Mouse (Mus musculus): ENCODE data around the gene Maml3. TPM values are rescaled to one million over a fixed set of nuclear protein-coding genes. Genes with fewer than 3 reads are reported as not detected.

Maml3 gene
- total and polyA plus RNA-seq, 3 experiments: 0.81 to 1.8 (median 0.98) TPM

GRCm38 (mm10) chr3:51694576-51694975, 410.3 kb downstream of the Maml3 start:
- Histone ChIP-seq H3K4me2 (ENCODE audit: insufficient read depth, low read depth, poor library complexity, severe bottlenecking) (no peak overlapping the region), H3K79me2 (replicated peaks; ENCODE audit: control insufficient read depth, extremely low read depth, insufficient read depth, poor library complexity, severe bottlenecking) (no peaks in the 10 kb centered on the region), H3K27ac (ENCODE audit: insufficient read depth, low read depth) (no peak overlapping the region), H3K27me3 (replicated peaks) (no peaks in the 10 kb centered on the region), H3K4me1 (ENCODE audit: control insufficient read depth in 1 of 2, insufficient read depth in 2 of 2) (peaks cover 0 to 6% of the 10 kb centered on the region in 2 experiments; a peak in 2 of 4 replicates), H3K9ac (ENCODE audit: insufficient read depth, low read depth) (no peak overlapping the region), H3K9me3 (replicated peaks; ENCODE audit: low read length) (no peaks in the 10 kb centered on the region), H3K36me3 (replicated peaks in 1 of 2; ENCODE audit: control insufficient read depth in 1 of 2, insufficient read depth in 1 of 2, low read length in 1 of 2) (peaks cover 0 to 10% of the 10 kb centered on the region in 2 experiments), H3K4me3 (replicated peaks in 1 of 3; ENCODE audit: low read depth in 2 of 3, low read length in 2 of 3, poor library complexity in 1 of 3) (no peak overlapping the region)
- dilution Hi-C loops (cut with MboI; ENCODE audit: extremely low pct_ligation_motif_present, extremely low pct_unique_long_range_greater_than_20kb, low sequenced_read_pairs) (no loop called here), in situ Hi-C loops (cut with MboI; ENCODE audit: low pct_ligation_motif_present, low pct_unique_long_range_greater_than_20kb, low sequenced_read_pairs) (no loop called here)
- no peak for TF ChIP-seq UBTF (IDR thresholded peaks at IDR 0.05; ENCODE audit: low read depth, low read length)
- DNase-seq (ENCODE audit: extremely low read depth): no peak

- no peak overlapping the region for H3K4me3 ChIP-seq (replicated peaks in 1 of 3; ENCODE audit: low read depth in 2 of 3, low read length in 2 of 3, poor library complexity in 1 of 3)
- no peaks in the 10 kb centered on the region for H3K27me3 ChIP-seq (replicated peaks)
- peaks cover 0 to 6% of the 10 kb centered on the region in 2 experiments; a peak in 2 of 4 replicates for H3K4me1 ChIP-seq (ENCODE audit: control insufficient read depth in 1 of 2, insufficient read depth in 2 of 2)
- dilution Hi-C loops (cut with MboI; ENCODE audit: extremely low pct_ligation_motif_present, extremely low pct_unique_long_range_greater_than_20kb, low sequenced_read_pairs) (no loop called here), in situ Hi-C loops (cut with MboI; ENCODE audit: low pct_ligation_motif_present, low pct_unique_long_range_greater_than_20kb, low sequenced_read_pairs) (no loop called here)
- no peaks in the 10 kb centered on the region for H3K9me3 ChIP-seq (replicated peaks; ENCODE audit: low read length)
- TF ChIP-seq HCFC1 (IDR thresholded peaks at IDR 0.05; ENCODE audit: low read depth, low read length): no peak
- no peak for TF ChIP-seq BHLHE40 (IDR thresholded peaks at IDR 0.05; ENCODE audit: low read depth, low read length)
- TF ChIP-seq UBTF (IDR thresholded peaks at IDR 0.05; ENCODE audit: low read depth, low read length): no peak
- TF ChIP-seq ELF1 (IDR thresholded peaks at IDR 0.05; ENCODE audit: low read depth, low read length): no peak
- TF ChIP-seq GABPA (IDR thresholded peaks at IDR 0.05; ENCODE audit: insufficient replicate concordance, low read depth, low read length): no peak
- TF ChIP-seq NELFE (IDR thresholded peaks at IDR 0.05; ENCODE audit: low read depth, low read length): no peak
- TF ChIP-seq RCOR1 (conservative IDR thresholded peaks at IDR 0.05; ENCODE audit: low read depth, low read length): no peak
- TF ChIP-seq USF2 (conservative IDR thresholded peaks at IDR 0.05; ENCODE audit: low read depth, low read length): no peak
- TF ChIP-seq MYC (IDR thresholded peaks at IDR 0.05; ENCODE audit: low read depth, low read length): no peak
- TF ChIP-seq POLR2AphosphoS2 (IDR thresholded peaks at IDR 0.05; ENCODE audit: low read depth, low read length): no peak
- no peak for TF ChIP-seq CHD1 (IDR thresholded peaks at IDR 0.05; ENCODE audit: low read depth, low read length)
- no peak for TF ChIP-seq MEF2A (IDR thresholded peaks at IDR 0.05; ENCODE audit: borderline replicate concordance, low read depth, low read length)
- no peak for TF ChIP-seq CTCF (conservative IDR thresholded peaks at IDR 0.05 in 1 of 2, IDR thresholded peaks at IDR 0.05 in 1 of 2; ENCODE audit: low read depth in 2 of 2, low read length in 2 of 2)
- no peak for TF ChIP-seq USF1 (IDR thresholded peaks at IDR 0.05; ENCODE audit: low read depth, low read length)
- no peak for TF ChIP-seq SIN3A (IDR thresholded peaks at IDR 0.05; ENCODE audit: low read length)
- TF ChIP-seq SMC3 (IDR thresholded peaks at IDR 0.05; ENCODE audit: low read depth, low read length): no peak
- TF ChIP-seq ZC3H11A (IDR thresholded peaks at IDR 0.05; ENCODE audit: low read depth, low read length): no peak
- TF ChIP-seq NRF1 (IDR thresholded peaks at IDR 0.05; ENCODE audit: low read depth, low read length): no peak
- no peak for TF ChIP-seq RAD21 (IDR thresholded peaks at IDR 0.05; ENCODE audit: low read depth, low read length)
- no peaks in the 10 kb centered on the region for H3K79me2 ChIP-seq (replicated peaks; ENCODE audit: control insufficient read depth, extremely low read depth, insufficient read depth, poor library complexity, severe bottlenecking)
- H3K4me2 ChIP-seq (ENCODE audit: insufficient read depth, low read depth, poor library complexity, severe bottlenecking): no peak overlapping the region
- no peak for DNase-seq (ENCODE audit: extremely low read depth)
- H3K36me3 ChIP-seq (replicated peaks in 1 of 2; ENCODE audit: control insufficient read depth in 1 of 2, insufficient read depth in 1 of 2, low read length in 1 of 2): peaks cover 0 to 23% of the 10 kb centered on the region in 2 experiments
- H3K27ac ChIP-seq (ENCODE audit: insufficient read depth, low read depth): no peak overlapping the region
- no peak overlapping the region for H3K9ac ChIP-seq (ENCODE audit: insufficient read depth, low read depth)
Measured at GRCm38 (mm10) chr3:51693196-51693595, 411.7 kb downstream of the Maml3 start.

All from CH12.LX (cell line).